ENCODE assay signal across 17 mouse cellular contexts in the genomic region with DNA sequence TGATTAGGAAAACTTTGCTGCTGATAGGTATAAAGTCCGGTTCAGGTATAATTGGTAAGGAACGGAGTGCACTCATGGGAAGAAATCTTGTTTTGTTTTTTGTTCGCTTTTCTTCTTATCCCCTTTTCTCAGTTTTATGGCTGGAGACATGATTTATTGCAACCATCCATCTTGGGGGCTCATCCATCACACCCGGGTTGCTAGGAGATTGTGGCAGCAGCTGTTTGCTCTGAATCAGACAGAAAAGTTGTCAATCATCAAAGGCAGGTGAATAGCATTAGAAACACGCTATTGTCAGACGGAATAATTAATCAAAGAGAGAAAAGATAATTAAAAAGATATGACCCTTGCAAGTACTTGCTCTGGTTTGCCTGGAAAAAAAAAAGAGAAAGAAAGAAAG. TPM values are rescaled to one million over a fixed set of nuclear protein-coding genes. Genes with fewer than 3 reads are reported as not detected.
DNase-seq lines count a peak whose midpoint lies in the region; ATAC-seq and TF ChIP-seq lines count a peak whose summit lies in the region.
"Had no signal": no experiment of that assay in that cellular context is flagged by ENCODE, and none has a peak within 500 bp of the region (broad histone marks: within the 10 kb centered on the region; RNA-seq: fewer than 3 reads in every experiment).

No protein-coding gene starts in this region.

- DNase-seq in forebrain, embryonic 10.5 days (ENCODE audit: extremely low spot score, low spot score): no peak
- DNase-seq in midbrain, postnatal 0 days (ENCODE audit: low spot score): no peak
- DNase-seq in midbrain, embryonic 10.5 days (ENCODE audit: low spot score): no peak
- no peak for DNase-seq in Muller cell, postnatal 12 days (ENCODE audit: inconsistent ontology term)
- no peak for DNase-seq in left cerebral cortex, postnatal 10 days (ENCODE audit: extremely low spot score in 1 of 2, low spot score in 2 of 2)
- DNase-seq: adrenal gland, postnatal 14 days; heart, postnatal 4 days; kidney, postnatal 36 days; liver, embryonic 13.5 days; spleen, adult 18-20 months; thymus, adult 18-20 months had no signal

- no peak overlapping the region; the same call in 1 of the 2 replicates for H3K4me2 ChIP-seq in forebrain, embryonic 15.5 days (replicated peaks)
- peak overlapping the region; percentile 12; the same call in 1 of the 2 replicates for H3K4me2 ChIP-seq in midbrain, postnatal 0 days (ENCODE audit: low read depth, low read length, poor library complexity, severe bottlenecking)
- H3K4me2 ChIP-seq in limb, embryonic 12.5 days: peak overlapping the region; percentile 45
- H3K4me2 ChIP-seq in stomach, embryonic 16.5 days (ENCODE audit: low read depth, low read length): peak overlapping the region; percentile 31
- H3K4me2 ChIP-seq: heart, embryonic 11.5 days; liver, embryonic 13.5 days had no signal

- H3K4me1 ChIP-seq in forebrain, embryonic 10.5 days: peaks cover 74% of the 10 kb centered on the region
- H3K4me1 ChIP-seq in forebrain, embryonic 15.5 days: peaks cover 67% of the 10 kb centered on the region
- no peaks in the 10 kb centered on the region; the same call in 1 of the 2 replicates for H3K4me1 ChIP-seq in midbrain, postnatal 0 days (ENCODE audit: insufficient read depth, low read length)
- H3K4me1 ChIP-seq in midbrain, embryonic 10.5 days: peaks cover 50% of the 10 kb centered on the region
- H3K4me1 ChIP-seq in limb, embryonic 12.5 days (replicated peaks): peaks cover 60% of the 10 kb centered on the region
- H3K4me1 ChIP-seq in stomach, embryonic 16.5 days (ENCODE audit: control insufficient read depth, insufficient read depth, low read length): peaks cover 35% of the 10 kb centered on the region
- H3K4me1 ChIP-seq: liver, embryonic 13.5 days had no signal

- 80% methylated on average over 6 of the region's 6 CpGs for WGBS in forebrain, embryonic 10.5 days
- 34% methylated on average over 6 of the region's 6 CpGs for WGBS in forebrain, embryonic 15.5 days
- WGBS in midbrain, postnatal 0 days: 45% methylated on average over 6 of the region's 6 CpGs
- WGBS in midbrain, embryonic 10.5 days: 82% methylated on average over 6 of the region's 6 CpGs
- WGBS in limb, embryonic 12.5 days: 7% methylated on average over 6 of the region's 6 CpGs
- WGBS in stomach, embryonic 16.5 days: 41% methylated on average over 6 of the region's 6 CpGs

- no peak overlapping the region for H3K4me3 ChIP-seq in forebrain, embryonic 10.5 days
- H3K4me3 ChIP-seq in forebrain, embryonic 15.5 days: no peak overlapping the region
- H3K4me3 ChIP-seq in midbrain, postnatal 0 days (ENCODE audit: low read depth, low read length): no peak overlapping the region
- no peak overlapping the region for H3K4me3 ChIP-seq in midbrain, embryonic 10.5 days
- peak overlapping the region; percentile 19; the same call in 1 of the 2 replicates for H3K4me3 ChIP-seq in limb, embryonic 12.5 days (replicated peaks)
- no peak overlapping the region for H3K4me3 ChIP-seq in stomach, embryonic 16.5 days (replicated peaks; ENCODE audit: low read length)
- H3K4me3 ChIP-seq: erythroblast, embryonic 14.5 days; left cerebral cortex, adult 2 months; liver, embryonic 13.5 days had no signal

- H3K9ac ChIP-seq in forebrain, embryonic 15.5 days (replicated peaks): no peak overlapping the region
- H3K9ac ChIP-seq in midbrain, postnatal 0 days (replicated peaks; ENCODE audit: low read length, poor library complexity, severe bottlenecking): no peak overlapping the region
- H3K9ac ChIP-seq in limb, embryonic 12.5 days (replicated peaks): no peak overlapping the region; the same call in 1 of the 2 replicates
- H3K9ac ChIP-seq in stomach, embryonic 16.5 days (ENCODE audit: low read length): no peak overlapping the region
- H3K9ac ChIP-seq: liver, embryonic 13.5 days had no signal

- no peak for TF ChIP-seq CTCF in midbrain, postnatal 0 days (IDR thresholded peaks at IDR 0.05)

- H3K9me3 ChIP-seq in forebrain, embryonic 10.5 days: no peaks in the 10 kb centered on the region
- no peaks in the 10 kb centered on the region for H3K9me3 ChIP-seq in forebrain, embryonic 15.5 days
- no peaks in the 10 kb centered on the region for H3K9me3 ChIP-seq in midbrain, postnatal 0 days (ENCODE audit: low read length)
- H3K9me3 ChIP-seq in midbrain, embryonic 10.5 days (replicated peaks): no peaks in the 10 kb centered on the region
- no peaks in the 10 kb centered on the region for H3K9me3 ChIP-seq in limb, embryonic 12.5 days
- no peaks in the 10 kb centered on the region for H3K9me3 ChIP-seq in stomach, embryonic 16.5 days (replicated peaks; ENCODE audit: control insufficient read depth, low read length)
- H3K9me3 ChIP-seq: liver, embryonic 13.5 days had no signal

- intact Hi-C loops in left cerebral cortex, postnatal 10 days (cut with DNase I): no loop called here

- no peak for ATAC-seq in forebrain, embryonic 15.5 days (replicated peaks)
- ATAC-seq in midbrain, postnatal 0 days (ENCODE audit: low FRiP score): no peak
- no peak for ATAC-seq in limb, embryonic 12.5 days (ENCODE audit: insufficient number of reproducible peaks, insufficient read depth, low FRiP score, low TSS enrichment, low read depth)
- ATAC-seq in stomach, embryonic 16.5 days (ENCODE audit: insufficient read depth, low FRiP score): no peak

- H3K27ac ChIP-seq in forebrain, embryonic 10.5 days: peak overlapping the region; percentile 62; the same call in 1 of the 2 replicates
- no peak overlapping the region for H3K27ac ChIP-seq in forebrain, embryonic 15.5 days (replicated peaks)
- H3K27ac ChIP-seq in midbrain, postnatal 0 days (ENCODE audit: low read depth, low read length): no peak overlapping the region
- no peak overlapping the region for H3K27ac ChIP-seq in midbrain, embryonic 10.5 days (replicated peaks)
- no peak overlapping the region for H3K27ac ChIP-seq in limb, embryonic 12.5 days
- no peak overlapping the region for H3K27ac ChIP-seq in stomach, embryonic 16.5 days (ENCODE audit: low read length)
- H3K27ac ChIP-seq: left cerebral cortex, adult 2 months; liver, embryonic 13.5 days had no signal

- no peaks in the 10 kb centered on the region for H3K36me3 ChIP-seq in forebrain, embryonic 10.5 days (replicated peaks)
- no peaks in the 10 kb centered on the region for H3K36me3 ChIP-seq in forebrain, embryonic 15.5 days
- H3K36me3 ChIP-seq in midbrain, postnatal 0 days (ENCODE audit: insufficient read depth, low read length): no peaks in the 10 kb centered on the region
- H3K36me3 ChIP-seq in midbrain, embryonic 10.5 days: no peaks in the 10 kb centered on the region
- H3K36me3 ChIP-seq in limb, embryonic 12.5 days: no peaks in the 10 kb centered on the region
- no peaks in the 10 kb centered on the region for H3K36me3 ChIP-seq in stomach, embryonic 16.5 days (ENCODE audit: control insufficient read depth, insufficient read depth, low read length)
- H3K36me3 ChIP-seq: liver, embryonic 13.5 days had no signal

- no peaks in the 10 kb centered on the region for H3K27me3 ChIP-seq in forebrain, embryonic 10.5 days (ENCODE audit: poor library complexity, severe bottlenecking)
- no peaks in the 10 kb centered on the region for H3K27me3 ChIP-seq in forebrain, embryonic 15.5 days
- H3K27me3 ChIP-seq in midbrain, postnatal 0 days (ENCODE audit: insufficient read depth, low read length): no peaks in the 10 kb centered on the region
- H3K27me3 ChIP-seq in midbrain, embryonic 10.5 days (ENCODE audit: low read depth, poor library complexity, severe bottlenecking): no peaks in the 10 kb centered on the region
- no peaks in the 10 kb centered on the region for H3K27me3 ChIP-seq in limb, embryonic 12.5 days
- no peaks in the 10 kb centered on the region for H3K27me3 ChIP-seq in stomach, embryonic 16.5 days (ENCODE audit: control insufficient read depth, insufficient read depth, low read length)

RNA-seq across cellular contexts. Expression of a gene that starts 12.5 kb away (rescaled TPM):
- polyA plus RNA-seq in forebrain, embryonic 10.5 days (2016; fragmentation: Nextera tagmentation; extraction: Ambion mirVana): 3.5 and 4.5 TPM in 2 replicates
- polyA plus RNA-seq in forebrain, embryonic 15.5 days (2015; fragmentation: Nextera tagmentation; extraction: Ambion mirVana): 20.0 and 20.8 TPM in 2 replicates
- 11.1 and 11.9 TPM in 2 replicates for total RNA-seq in midbrain, postnatal 0 days (2014; rRNA removed)
- 5.1 and 6.7 TPM in 2 replicates for polyA plus RNA-seq in midbrain, postnatal 0 days (2015; fragmentation: Nextera tagmentation; extraction: Ambion mirVana)
- 2.3 and 2.4 TPM in 2 replicates for polyA plus RNA-seq in midbrain, embryonic 10.5 days (2016; fragmentation: Nextera tagmentation; extraction: Ambion mirVana)
- polyA plus RNA-seq in limb, embryonic 12.5 days (2016; fragmentation: Nextera tagmentation; extraction: Ambion mirVana): 10.4 and 10.8 TPM in 2 replicates
- 11.8 and 15.0 TPM in 2 replicates for polyA plus RNA-seq in stomach, embryonic 16.5 days (2015; fragmentation: Nextera tagmentation; extraction: Ambion mirVana)
- 10 to 100 TPM; 47.5 to 52.3 TPM for total RNA-seq in left cerebral cortex, postnatal 10 days (2021)
- polyA plus RNA-seq: erythroblast, embryonic 14.5 days had no signal
